Mouse (Mus musculus) testis, adult 2 months (tissue): ENCODE measurements at regions not wholly inside any gene's neighbourhood (a gene's known extent, or its start where the extent isn't known, plus 50 kb on each side); places are given as distances from the start of the nearest gene placed in this dataset.

ENCODE experiments used
- CTCF ChIP-seq: fragments of 200-500 bp; IDR thresholded peaks from 2 replicates; pipeline ENCODE4 v1.5.1; 2012; ENCODE audit warnings: low read depth, mild to moderate bottlenecking, inconsistent platforms, low read length, moderate library complexity; ENCODE audit not compliant: control insufficient read depth, insufficient read depth, insufficient replicate concordance
- POLR2A ChIP-seq: fragments of 200-500 bp; IDR thresholded peaks from 2 replicates; pipeline ENCODE4 v1.6.1; 2012; ENCODE audit warnings: low read depth, mild to moderate bottlenecking, inconsistent platforms, low read length, moderate library complexity; ENCODE audit not compliant: control insufficient read depth

- no peak for TF ChIP-seq POLR2A
- TF ChIP-seq CTCF, result no peak
Measured at GRCm38 (mm10) chr12:25398726-25399125, 301.8 kb upstream of the Id2 start.
